Mouse (Mus musculus): ENCODE measurements around the gene Fmnl2. TPM values are rescaled to one million over a fixed set of nuclear protein-coding genes. Genes with fewer than 3 reads are reported as not detected.

Fmnl2 gene
- polyA plus RNA-seq, 1 experiment: 3.9 TPM

GRCm38 (mm10) chr2:53079693-53080286, 222.1 kb downstream of the Fmnl2 start:
- no peak overlapping the region for H3K27ac ChIP-seq (replicated peaks; ENCODE audit: low read depth, low read length)
- H3K4me1 ChIP-seq (ENCODE audit: control insufficient read depth, insufficient read depth, insufficient read length, low read length): no peaks in the 10 kb centered on the region
- no peak overlapping the region for H3K4me3 ChIP-seq (ENCODE audit: insufficient read depth, low read depth, low read length)

GRCm38 (mm10) chr2:53082045-53082444, 224.4 kb downstream of the Fmnl2 start:
- no peak overlapping the region for H3K27ac ChIP-seq (replicated peaks; ENCODE audit: low read depth, low read length)

GRCm38 (mm10) chr2:53082501-53082900, 224.8 kb downstream of the Fmnl2 start:
- no peak overlapping the region for H3K4me3 ChIP-seq (ENCODE audit: insufficient read depth, low read depth, low read length)
- H3K4me1 ChIP-seq (ENCODE audit: control insufficient read depth, insufficient read depth, insufficient read length, low read length): no peaks in the 10 kb centered on the region
- H3K27ac ChIP-seq (replicated peaks; ENCODE audit: low read depth, low read length): no peak overlapping the region

More at GRCm38 (mm10) chr2:53082045-53082444, 224.4 kb downstream of the Fmnl2 start:
- no peaks in the 10 kb centered on the region for H3K4me1 ChIP-seq (ENCODE audit: control insufficient read depth, insufficient read depth, insufficient read length, low read length)
- H3K4me3 ChIP-seq (ENCODE audit: insufficient read depth, low read depth, low read length): no peak overlapping the region

GRCm38 (mm10) chr2:53083241-53083640, 225.6 kb downstream of the Fmnl2 start:
- Histone ChIP-seq H3K27ac (replicated peaks; ENCODE audit: low read depth, low read length) (no peak overlapping the region), H3K4me3 (ENCODE audit: insufficient read depth, low read depth, low read length) (no peak overlapping the region), H3K4me1 (ENCODE audit: control insufficient read depth, insufficient read depth, insufficient read length, low read length) (no peaks in the 10 kb centered on the region)

GRCm38 (mm10) chr2:53085617-53086202, 228.1 kb downstream of the Fmnl2 start:
- H3K27ac ChIP-seq (replicated peaks; ENCODE audit: low read depth, low read length): no peak overlapping the region
- H3K4me3 ChIP-seq (ENCODE audit: insufficient read depth, low read depth, low read length): no peak overlapping the region
- no peaks in the 10 kb centered on the region for H3K4me1 ChIP-seq (ENCODE audit: control insufficient read depth, insufficient read depth, insufficient read length, low read length)

- Histone ChIP-seq H3K4me1 (ENCODE audit: control insufficient read depth, insufficient read depth, insufficient read length, low read length) (no peaks in the 10 kb centered on the region), H3K27ac (replicated peaks; ENCODE audit: low read depth, low read length) (no peak overlapping the region), H3K4me3 (ENCODE audit: insufficient read depth, low read depth, low read length) (no peak overlapping the region)
These were observed 231.1 kb downstream of the Fmnl2 start for GRCm38 (mm10) chr2:53088744-53089143.

GRCm38 (mm10) chr2:53095031-53095430, 237.4 kb downstream of the Fmnl2 start:
- no peak overlapping the region for H3K4me3 ChIP-seq (ENCODE audit: insufficient read depth, low read depth, low read length)
- H3K4me1 ChIP-seq (ENCODE audit: control insufficient read depth, insufficient read depth, insufficient read length, low read length): no peaks in the 10 kb centered on the region
- H3K27ac ChIP-seq (replicated peaks; ENCODE audit: low read depth, low read length): no peak overlapping the region

GRCm38 (mm10) chr2:53095489-53095888, 237.8 kb downstream of the Fmnl2 start:
- no peaks in the 10 kb centered on the region for H3K4me1 ChIP-seq (ENCODE audit: control insufficient read depth, insufficient read depth, insufficient read length, low read length)
- H3K4me3 ChIP-seq (ENCODE audit: insufficient read depth, low read depth, low read length): no peak overlapping the region
- H3K27ac ChIP-seq (replicated peaks; ENCODE audit: low read depth, low read length): no peak overlapping the region

GRCm38 (mm10) chr2:53100093-53100492, 242.4 kb downstream of the Fmnl2 start:
- Histone ChIP-seq H3K4me3 (ENCODE audit: insufficient read depth, low read depth, low read length) (no peak overlapping the region), H3K27ac (replicated peaks; ENCODE audit: low read depth, low read length) (no peak overlapping the region), H3K4me1 (ENCODE audit: control insufficient read depth, insufficient read depth, insufficient read length, low read length) (no peaks in the 10 kb centered on the region)

- no peak overlapping the region for H3K27ac ChIP-seq (replicated peaks; ENCODE audit: low read depth, low read length)
- H3K4me3 ChIP-seq (ENCODE audit: insufficient read depth, low read depth, low read length): no peak overlapping the region
- no peaks in the 10 kb centered on the region for H3K4me1 ChIP-seq (ENCODE audit: control insufficient read depth, insufficient read depth, insufficient read length, low read length)
These were observed 244.5 kb downstream of the Fmnl2 start for GRCm38 (mm10) chr2:53101885-53102740.

GRCm38 (mm10) chr2:53102901-53103300, 245.2 kb downstream of the Fmnl2 start:
- Histone ChIP-seq H3K4me3 (ENCODE audit: insufficient read depth, low read depth, low read length) (no peak overlapping the region), H3K4me1 (ENCODE audit: control insufficient read depth, insufficient read depth, insufficient read length, low read length) (no peaks in the 10 kb centered on the region), H3K27ac (replicated peaks; ENCODE audit: low read depth, low read length) (no peak overlapping the region)

- Histone ChIP-seq H3K27ac (replicated peaks; ENCODE audit: low read depth, low read length) (no peak overlapping the region), H3K4me3 (ENCODE audit: insufficient read depth, low read depth, low read length) (no peak overlapping the region), H3K4me1 (ENCODE audit: control insufficient read depth, insufficient read depth, insufficient read length, low read length) (no peaks in the 10 kb centered on the region)
These were observed 247.7 kb downstream of the Fmnl2 start for GRCm38 (mm10) chr2:53105408-53105807.

GRCm38 (mm10) chr2:53106056-53106455, 248.4 kb downstream of the Fmnl2 start:
- H3K4me1 ChIP-seq (ENCODE audit: control insufficient read depth, insufficient read depth, insufficient read length, low read length): no peaks in the 10 kb centered on the region
- no peak overlapping the region for H3K27ac ChIP-seq (replicated peaks; ENCODE audit: low read depth, low read length)
- H3K4me3 ChIP-seq (ENCODE audit: insufficient read depth, low read depth, low read length): no peak overlapping the region

GRCm38 (mm10) chr2:53106472-53106871, 248.8 kb downstream of the Fmnl2 start:
- Histone ChIP-seq H3K4me1 (ENCODE audit: control insufficient read depth, insufficient read depth, insufficient read length, low read length) (no peaks in the 10 kb centered on the region), H3K4me3 (ENCODE audit: insufficient read depth, low read depth, low read length) (no peak overlapping the region), H3K27ac (replicated peaks; ENCODE audit: low read depth, low read length) (no peak overlapping the region)

- Histone ChIP-seq H3K4me1 (ENCODE audit: control insufficient read depth, insufficient read depth, insufficient read length, low read length) (no peaks in the 10 kb centered on the region), H3K4me3 (ENCODE audit: insufficient read depth, low read depth, low read length) (no peak overlapping the region), H3K27ac (replicated peaks; ENCODE audit: low read depth, low read length) (no peak overlapping the region)
These were observed 250.9 kb downstream of the Fmnl2 start for GRCm38 (mm10) chr2:53108547-53108946.

All from brown adipose tissue, adult 24 weeks (tissue).